Mouse (Mus musculus) lung, postnatal 0 days (tissue): ENCODE results near the gene Hist1h4h. TPM values are rescaled to one million over a fixed set of nuclear protein-coding genes. Genes with fewer than 3 reads are reported as not detected.

Source experiments
- ATAC-seq: fragments of 200-750 bp; cut with Nextera tagmentation; 2 replicates; pipeline ENCODE4 v1.8.0; 2017; ENCODE audit warnings: moderate library complexity
- DNase-seq: peaks from one replicate; pipeline ENCODE4 v3.0.0-alpha.2; 2016; ENCODE audit warnings: low spot score
- H3K27ac ChIP-seq: fragments of 300-500 bp; sonication (generic); 2 replicates; pipeline ENCODE4 v1.5.1; 2014; ENCODE audit warnings: antibody characterized with exemption, mild to moderate bottlenecking, low read length, mixed read lengths
- H3K27me3 ChIP-seq: fragments of 300-500 bp; sonication (generic); replicated peaks from 2 replicates; pipeline ENCODE4 v1.6.1; 2014; ENCODE audit warnings: low read length, mixed read lengths; ENCODE audit not compliant: insufficient read depth
- H3K36me3 ChIP-seq: fragments of 300-500 bp; sonication (generic); 2 replicates; pipeline ENCODE4 v1.6.1; 2014; ENCODE audit warnings: low read length, mixed read lengths; ENCODE audit not compliant: insufficient read depth
- H3K4me1 ChIP-seq: fragments of 300-500 bp; sonication (generic); 2 replicates; pipeline ENCODE4 v1.6.1; 2014; ENCODE audit warnings: antibody characterized with exemption, low read depth, low read length, mixed read lengths; ENCODE audit not compliant: insufficient read depth
- H3K4me2 ChIP-seq: fragments of 300-500 bp; sonication (generic); replicated peaks from 2 replicates; pipeline ENCODE4 v1.6.1; 2014; ENCODE audit warnings: low read depth, mild to moderate bottlenecking, low read length, moderate library complexity, mixed read lengths
- H3K4me3 ChIP-seq: fragments of 300-500 bp; sonication (generic); 2 replicates; pipeline ENCODE4 v1.5.1; 2014; ENCODE audit warnings: low read depth, low read length
- H3K9ac ChIP-seq: fragments of 300-500 bp; sonication (generic); replicated peaks from 2 replicates; pipeline ENCODE4 v1.6.1; 2014; ENCODE audit warnings: low read depth, mild to moderate bottlenecking
- H3K9me3 ChIP-seq: fragments of 300-500 bp; sonication (generic); 2 replicates; pipeline ENCODE4 v1.6.1; 2016; ENCODE audit warnings: low read length, mixed read lengths
- CTCF ChIP-seq: IDR thresholded peaks from 2 replicates; pipeline ENCODE4 v1.5.1; 2016; ENCODE audit warnings: antibody characterized with exemption, mild to moderate bottlenecking
- EP300 ChIP-seq: IDR thresholded peaks from 2 replicates; pipeline ENCODE4 v1.6.1; 2016; ENCODE audit warnings: antibody characterized with exemption, mild to moderate bottlenecking, control low read depth
- WGBS: fragments of 180-500 bp; shearing (Covaris S2); extraction: QIAGEN DNeasy Blood & Tissue Kit; methylation state at CpG from one replicate; pipeline ENCODE4 v1.1.7; 2014; 5-methylcytosine and 5-hydroxymethylcytosine counted together
- polyA plus RNA-seq: library from polyadenylated mRNA; unstranded; fragments of >200 nt; fragmentation: Nextera tagmentation; extraction: Ambion mirVana; gene quantifications from 2 replicates; pipeline ENCODE4 v1.2.1, GENCODE M21; 2015

Hist1h4h gene
- polyA plus RNA-seq, 1 experiment from 2014 or later: 7.0 TPM

DNA sequence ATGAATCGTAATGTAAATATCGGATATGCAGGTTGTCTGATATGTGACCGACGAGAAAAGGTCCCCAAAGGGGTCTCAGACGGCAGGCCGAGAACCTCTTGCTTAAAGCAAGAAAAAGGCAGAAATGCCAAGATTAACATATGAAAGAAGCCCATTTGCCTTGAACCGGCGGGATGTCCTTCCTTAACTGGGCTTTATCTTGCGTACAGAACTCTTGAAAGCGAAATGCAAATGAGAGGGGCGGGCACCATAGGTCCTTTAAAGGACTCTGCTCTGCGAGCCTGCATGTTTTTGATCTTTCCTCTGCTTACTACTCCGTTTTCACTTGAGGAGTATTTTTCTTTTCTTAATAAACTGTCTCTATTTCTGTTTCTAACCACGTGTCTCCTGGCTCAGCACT lies 38.9 kb upstream of the Hist1h4h start:
- Histone ChIP-seq H3K9me3 (no peaks in the 10 kb centered on the region), H3K36me3 (no peaks in the 10 kb centered on the region), H3K4me3 (peak overlapping the region; percentile 17; the same call in 1 of the 2 replicates), H3K9ac (no peak overlapping the region), H3K27ac (no peak overlapping the region), H3K4me2 (peak overlapping the region; percentile 35), H3K4me1 (peaks cover under 1% of the 10 kb centered on the region; the same call in 1 of the 2 replicates), H3K27me3 (no peaks in the 10 kb centered on the region)
- TF ChIP-seq CTCF: no peak
- no peak for TF ChIP-seq EP300
- DNase-seq (no peak), ATAC-seq (no peak)
- 14% methylated on average over 14 of the region's 14 CpGs for WGBS

DNA sequence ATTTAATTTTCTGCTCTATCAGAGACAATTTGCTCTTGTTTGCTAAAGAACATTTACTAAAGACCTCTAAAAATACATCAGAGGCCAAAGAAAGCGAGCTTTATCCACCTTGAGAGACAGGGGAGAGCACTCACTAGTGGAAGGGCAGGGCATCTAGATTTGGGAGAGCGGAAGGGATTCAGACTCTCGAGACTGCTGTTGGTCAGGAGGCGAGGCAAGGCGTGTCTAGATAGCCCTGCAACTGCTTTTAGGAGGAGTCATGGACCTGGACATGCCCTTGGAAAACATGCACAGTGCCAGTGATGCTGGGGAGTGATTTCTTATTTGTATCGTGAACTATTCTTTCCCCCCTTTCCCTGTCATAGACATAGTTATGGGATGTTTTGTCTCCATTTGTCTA lies 35.3 kb upstream of the Hist1h4h start:
- ATAC-seq: no peak
- WGBS: 84% methylated on average over 6 of the region's 6 CpGs
- TF ChIP-seq CTCF (no peak), EP300 (no peak)

DNA sequence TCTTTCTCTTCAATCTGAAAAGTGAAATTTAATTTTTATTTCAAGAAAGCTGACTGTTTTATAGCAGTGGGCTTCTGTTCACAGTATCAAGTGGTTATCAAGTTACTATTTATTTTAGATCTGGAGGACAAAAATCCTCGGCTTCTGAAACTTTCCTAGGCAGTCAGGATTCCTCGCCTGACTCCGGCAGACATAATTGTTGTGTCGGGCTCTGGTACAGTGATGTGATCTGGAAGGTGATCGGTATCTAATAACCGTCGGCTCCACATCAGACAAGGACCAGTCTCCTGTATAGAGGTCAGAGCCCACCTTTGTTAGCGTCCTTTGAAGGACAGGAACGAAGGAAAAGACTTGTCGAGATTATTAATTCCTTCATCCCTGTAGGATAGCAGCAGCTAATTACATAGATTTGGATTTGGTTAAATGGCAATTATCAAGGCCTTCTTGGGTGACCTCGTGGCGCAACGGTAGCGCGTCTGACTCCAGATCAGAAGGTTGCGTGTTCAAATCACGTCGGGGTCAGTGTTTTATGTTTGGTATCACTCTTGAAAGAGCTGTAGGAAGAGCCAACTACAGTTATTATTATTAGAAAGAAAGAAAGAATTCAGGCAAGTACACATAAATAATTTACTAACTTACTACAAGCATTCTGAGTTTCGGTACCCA lies 33.1 kb upstream of the Hist1h4h start:
- Histone ChIP-seq H3K36me3 (no peaks in the 10 kb centered on the region), H3K9me3 (no peaks in the 10 kb centered on the region), H3K4me2 (peak overlapping the region; percentile 36), H3K27me3 (no peaks in the 10 kb centered on the region), H3K4me1 (peaks cover 9% of the 10 kb centered on the region; the same call in 1 of the 2 replicates), H3K27ac (no peak overlapping the region), H3K4me3 (peak overlapping the region; percentile 11; the same call in 1 of the 2 replicates), H3K9ac (no peak overlapping the region)
- no peak for TF ChIP-seq EP300
- TF ChIP-seq CTCF: no peak
- WGBS: 14% methylated on average over 19 of the region's 19 CpGs
- DNase-seq (no peak), ATAC-seq (no peak)

More for the DNA sequence above, 35.3 kb upstream of the Hist1h4h start:
- Histone ChIP-seq H3K9ac (no peak overlapping the region), H3K27ac (no peak overlapping the region), H3K27me3 (no peaks in the 10 kb centered on the region), H3K4me1 (peaks cover 9% of the 10 kb centered on the region; the same call in 1 of the 2 replicates), H3K4me2 (no peak overlapping the region), H3K36me3 (no peaks in the 10 kb centered on the region), H3K9me3 (no peaks in the 10 kb centered on the region), H3K4me3 (no peak overlapping the region)
- DNase-seq: no peak

DNA sequence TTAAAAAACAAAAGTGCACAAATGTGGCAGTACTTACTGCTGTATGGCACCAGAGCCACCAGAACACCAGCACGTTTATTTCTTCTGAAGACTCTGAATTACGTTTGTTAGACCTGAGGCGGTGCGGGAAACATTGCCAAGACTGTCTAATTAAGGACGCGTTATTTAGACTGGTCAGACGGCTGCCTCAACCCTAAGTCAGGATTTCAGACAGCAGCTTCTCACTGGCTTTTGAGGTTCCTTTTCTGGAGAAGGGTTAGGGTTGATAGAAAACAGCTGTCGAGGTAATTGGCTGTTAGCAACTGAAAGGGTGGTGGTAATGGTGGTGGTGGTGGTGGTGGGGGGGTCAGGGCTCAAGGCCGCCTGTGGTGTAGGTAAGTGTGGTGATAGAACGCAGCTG lies 32.2 kb upstream of the Hist1h4h start:
- peak overlapping the region; percentile 36 for H3K4me2 ChIP-seq
- no peak overlapping the region for H3K27ac ChIP-seq
- peaks cover 9% of the 10 kb centered on the region; the same call in 1 of the 2 replicates for H3K4me1 ChIP-seq
- WGBS: 12% methylated on average over 10 of the region's 10 CpGs
- no peak overlapping the region for H3K9ac ChIP-seq
- H3K4me3 ChIP-seq: peak overlapping the region; percentile 11; the same call in 1 of the 2 replicates
- ATAC-seq (peak; percentile 16; the same call in 1 of the 2 replicates), DNase-seq (peak; percentile 43)
- no peaks in the 10 kb centered on the region for H3K27me3 ChIP-seq
- TF ChIP-seq CTCF: no peak
- no peak for TF ChIP-seq EP300
- H3K9me3 ChIP-seq: no peaks in the 10 kb centered on the region
- no peaks in the 10 kb centered on the region for H3K36me3 ChIP-seq

DNA sequence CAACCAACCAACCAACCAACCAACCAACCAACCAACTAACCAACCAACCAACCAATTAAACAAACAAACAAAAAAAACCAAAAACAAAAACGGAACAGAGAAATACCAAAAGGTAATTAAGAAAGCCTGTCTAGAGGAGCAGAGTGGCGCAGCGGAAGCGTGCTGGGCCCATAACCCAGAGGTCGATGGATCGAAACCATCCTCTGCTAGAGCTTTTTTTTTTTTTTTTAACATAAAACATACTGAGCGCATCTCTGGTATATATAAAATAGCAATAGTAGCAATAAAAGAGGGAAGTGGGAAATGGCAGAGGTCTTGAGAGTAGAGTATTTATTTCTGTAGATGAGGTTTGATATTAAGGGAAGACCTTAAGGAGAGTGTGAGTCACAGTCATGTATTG lies 30.9 kb upstream of the Hist1h4h start:
- TF ChIP-seq CTCF (no peak), EP300 (no peak)
- no peaks in the 10 kb centered on the region for H3K27me3 ChIP-seq
- no peak for ATAC-seq

DNA sequence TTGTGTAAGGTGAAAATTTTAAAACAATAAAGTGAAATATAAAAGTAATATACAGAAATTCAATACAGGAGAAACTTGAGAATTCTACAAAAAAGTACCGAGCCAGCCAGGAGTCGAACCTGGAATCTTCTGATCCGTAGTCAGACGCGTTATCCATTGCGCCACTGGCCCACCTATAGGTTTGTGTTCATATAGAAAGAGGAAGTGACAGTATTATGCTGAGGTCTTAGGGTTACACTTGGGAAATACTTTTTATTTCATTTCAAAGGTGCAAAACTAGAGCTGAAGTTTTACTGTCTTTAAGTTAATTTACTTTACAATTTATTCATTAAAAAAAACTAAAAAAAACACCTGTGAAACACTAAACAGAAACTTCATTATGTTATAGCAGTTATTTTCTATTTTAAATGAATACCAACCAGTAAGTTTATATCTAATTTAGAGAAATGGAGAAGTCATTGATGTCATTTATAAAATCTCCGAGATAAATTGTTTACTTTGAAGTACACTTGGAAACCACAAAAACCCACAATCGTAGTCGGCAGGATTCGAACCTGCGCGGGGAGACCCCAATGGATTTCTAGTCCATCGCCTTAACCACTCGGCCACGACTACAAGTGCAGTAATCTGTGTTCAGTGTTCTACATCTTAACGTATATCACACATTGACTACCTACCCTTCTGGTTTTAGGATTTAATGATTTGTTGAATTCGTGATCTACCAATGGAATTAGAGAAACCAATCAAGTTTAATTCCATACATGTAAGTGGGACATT lies 30.2 kb upstream of the Hist1h4h start:
- ATAC-seq: no peak
- 9% methylated on average over 17 of the region's 17 CpGs for WGBS
- Histone ChIP-seq H3K4me2 (no peak overlapping the region), H3K4me3 (no peak overlapping the region), H3K9ac (no peak overlapping the region), H3K27ac (no peak overlapping the region), H3K36me3 (no peaks in the 10 kb centered on the region), H3K4me1 (peaks cover 9% of the 10 kb centered on the region; the same call in 1 of the 2 replicates), H3K27me3 (no peaks in the 10 kb centered on the region), H3K9me3 (no peaks in the 10 kb centered on the region)
- TF ChIP-seq CTCF (no peak), EP300 (no peak)
- peak; percentile 32 for DNase-seq

More for the DNA sequence above, 30.9 kb upstream of the Hist1h4h start:
- Histone ChIP-seq H3K4me2 (no peak overlapping the region), H3K9ac (no peak overlapping the region), H3K36me3 (no peaks in the 10 kb centered on the region), H3K27ac (no peak overlapping the region), H3K4me1 (peaks cover 9% of the 10 kb centered on the region; the same call in 1 of the 2 replicates), H3K9me3 (no peaks in the 10 kb centered on the region), H3K4me3 (no peak overlapping the region)
- WGBS: 38% methylated on average over 7 of the region's 7 CpGs
- DNase-seq: no peak
